Mouse (Mus musculus): ENCODE measurements around the gene Enpp5.

DNA sequence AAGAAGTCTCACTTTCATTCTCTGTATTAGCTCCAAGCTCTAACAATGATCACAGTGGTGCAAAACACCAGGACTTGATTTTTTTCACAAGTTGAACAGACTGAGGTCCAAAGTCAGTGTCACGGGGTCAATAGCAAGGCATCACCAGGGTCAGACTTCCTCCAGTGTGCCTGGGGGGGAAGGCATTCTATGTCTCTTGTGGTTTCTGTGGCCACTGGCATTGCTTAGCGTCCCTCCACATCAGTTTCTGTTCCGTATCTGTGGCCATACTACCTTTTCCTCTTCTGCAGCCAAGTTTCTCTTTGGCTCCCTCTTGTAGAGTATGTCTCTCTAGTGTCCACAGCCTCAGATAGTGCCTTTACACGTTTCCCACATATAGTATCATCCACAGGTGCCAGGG, 25.2 kb upstream of the Enpp5 start:
- TF ChIP-seq EP300 (IDR thresholded peaks at IDR 0.05; ENCODE audit: low read depth) (no peak), CTCF (IDR thresholded peaks at IDR 0.05; ENCODE audit: low read depth) (no peak)

Data from heart, postnatal 0 days (tissue).